Mouse (Mus musculus) cerebellum, adult 18-20 months (tissue): Measurements from ENCODE around the gene Itgb3.
A peak's percentile ranks its signal among the peaks of the same experiment; 100 is the strongest.

Source experiments
- DNase-seq, 2 experiments: peaks; one replicate each; pipeline ENCODE4 v3.0.0; 2021

Itgb3 gene

GRCm38 (mm10) chr11:104661531-104662205, 53.9 kb downstream of the Itgb3 start:
- no peak for DNase-seq

GRCm38 (mm10) chr11:104662573-104662972, 54.8 kb downstream of the Itgb3 start:
- DNase-seq, result no peak

- DNase-seq, result no peak
Measured at GRCm38 (mm10) chr11:104663241-104663877, 55.6 kb downstream of the Itgb3 start.

GRCm38 (mm10) chr11:104663878-104664261, 56.1 kb downstream of the Itgb3 start:
- no peak for DNase-seq

GRCm38 (mm10) chr11:104664441-104664840, 56.6 kb downstream of the Itgb3 start:
- DNase-seq, result no peak

- no peak for DNase-seq
Measured at GRCm38 (mm10) chr11:104667399-104667798, 59.6 kb downstream of the Itgb3 start.

- DNase-seq, result no peak
Measured at GRCm38 (mm10) chr11:104673412-104673811, 65.6 kb downstream of the Itgb3 start.

GRCm38 (mm10) chr11:104674768-104675167, 67.0 kb downstream of the Itgb3 start:
- no peak for DNase-seq

GRCm38 (mm10) chr11:104685548-104685947, 77.7 kb downstream of the Itgb3 start, which contains the start of gene Gm11639:
Gene Gm11639 (plus strand): TSS chr11:104685707.
- peak in 1 of 2 experiments; percentile 11 for DNase-seq

- no peak for DNase-seq
Measured at GRCm38 (mm10) chr11:104693235-104693634, 85.4 kb downstream of the Itgb3 start.

- no peak for DNase-seq
Measured at GRCm38 (mm10) chr11:104704097-104704496, 96.3 kb downstream of the Itgb3 start.

- DNase-seq, result no peak
Measured at GRCm38 (mm10) chr11:104707084-104707483, 99.3 kb downstream of the Itgb3 start.
